Mouse (Mus musculus): ENCODE results near the gene Rhoh. TPM values are rescaled to one million over a fixed set of nuclear protein-coding genes. Genes with fewer than 3 reads are reported as not detected.

Rhoh gene
- polyA plus RNA-seq, 2 experiments: 0.79 to 1.0 TPM

- ATAC-seq (ENCODE audit: insufficient read depth) (no peak), DNase-seq (ENCODE audit: low read depth in 3 of 3, low spot score in 3 of 3) (no peak)
- Histone ChIP-seq H3K36me3 (replicated peaks; ENCODE audit: control insufficient read depth, insufficient read depth, low read depth) (no peaks in the 10 kb centered on the region), H3K27me3 (ENCODE audit: control insufficient read depth, insufficient read depth, low read length) (no peaks in the 10 kb centered on the region), H3K9ac (replicated peaks) (no peak overlapping the region), H3K4me1 (replicated peaks; ENCODE audit: control insufficient read depth in 2 of 2, insufficient read depth in 2 of 2, low read length in 1 of 2) (peaks cover 0 to 13% of the 10 kb centered on the region in 2 experiments; a peak in 2 of 4 replicates), H3K9me3 (ENCODE audit: control insufficient read depth, low read length) (no peaks in the 10 kb centered on the region), H3K27ac (no peak overlapping the region), H3K4me3 (ENCODE audit: insufficient read depth in 1 of 2, low read depth in 2 of 2, low read length in 2 of 2) (no peak overlapping the region), H3K4me2 (ENCODE audit: low read depth) (no peak overlapping the region)
- 38% methylated on average over 2 of the region's 2 CpGs for WGBS (ENCODE audit: insufficient replicate concordance)
- no peak for TF ChIP-seq EP300 (IDR thresholded peaks at IDR 0.05; ENCODE audit: low read depth)
- TF ChIP-seq CTCF (IDR thresholded peaks at IDR 0.05; ENCODE audit: low read depth): no peak
Observed at GRCm38 (mm10) chr5:65881254-65881653, 20.2 kb downstream of the Rhoh start.

- no peak for ATAC-seq (ENCODE audit: insufficient read depth)
- no peak for TF ChIP-seq CTCF (IDR thresholded peaks at IDR 0.05; ENCODE audit: low read depth)
- no peak for TF ChIP-seq EP300 (IDR thresholded peaks at IDR 0.05; ENCODE audit: low read depth)
- peaks cover 0 to 13% of the 10 kb centered on the region in 2 experiments; a peak in 2 of 4 replicates for H3K4me1 ChIP-seq (replicated peaks; ENCODE audit: control insufficient read depth in 2 of 2, insufficient read depth in 2 of 2, low read length in 1 of 2)
- H3K4me2 ChIP-seq (ENCODE audit: low read depth): no peak overlapping the region
- H3K9ac ChIP-seq (replicated peaks): no peak overlapping the region
- H3K36me3 ChIP-seq (replicated peaks; ENCODE audit: control insufficient read depth, insufficient read depth, low read depth): no peaks in the 10 kb centered on the region
- H3K27ac ChIP-seq: no peak overlapping the region
- H3K9me3 ChIP-seq (ENCODE audit: control insufficient read depth, low read length): no peaks in the 10 kb centered on the region
- no peaks in the 10 kb centered on the region for H3K27me3 ChIP-seq (ENCODE audit: control insufficient read depth, insufficient read depth, low read length)
- no peak overlapping the region for H3K4me3 ChIP-seq (ENCODE audit: insufficient read depth in 1 of 2, low read depth in 2 of 2, low read length in 2 of 2)
- DNase-seq (ENCODE audit: low read depth in 3 of 3, low spot score in 3 of 3): no peak
- 62% methylated on average over 10 of the region's 10 CpGs for WGBS (ENCODE audit: insufficient replicate concordance)
Observed at GRCm38 (mm10) chr5:65882476-65883205, 21.6 kb downstream of the Rhoh start.

GRCm38 (mm10) chr5:65883355-65883754 lies 22.3 kb downstream of the Rhoh start:
- Histone ChIP-seq H3K4me3 (ENCODE audit: insufficient read depth in 1 of 2, low read depth in 2 of 2, low read length in 2 of 2) (no peak overlapping the region), H3K27me3 (ENCODE audit: control insufficient read depth, insufficient read depth, low read length) (no peaks in the 10 kb centered on the region), H3K9ac (replicated peaks) (no peak overlapping the region), H3K36me3 (replicated peaks; ENCODE audit: control insufficient read depth, insufficient read depth, low read depth) (no peaks in the 10 kb centered on the region), H3K27ac (no peak overlapping the region), H3K4me1 (replicated peaks; ENCODE audit: control insufficient read depth in 2 of 2, insufficient read depth in 2 of 2, low read length in 1 of 2) (peaks cover 0 to 13% of the 10 kb centered on the region in 2 experiments; a peak in 2 of 4 replicates), H3K4me2 (ENCODE audit: low read depth) (no peak overlapping the region), H3K9me3 (ENCODE audit: control insufficient read depth, low read length) (no peaks in the 10 kb centered on the region)
- ATAC-seq (ENCODE audit: insufficient read depth) (no peak), DNase-seq (ENCODE audit: low read depth in 3 of 3, low spot score in 3 of 3) (no peak)
- TF ChIP-seq CTCF (IDR thresholded peaks at IDR 0.05; ENCODE audit: low read depth) (no peak), EP300 (IDR thresholded peaks at IDR 0.05; ENCODE audit: low read depth) (no peak)
- 32% methylated on average over 5 of the region's 5 CpGs for WGBS (ENCODE audit: insufficient replicate concordance)

GRCm38 (mm10) chr5:65885699-65886443 lies 24.9 kb downstream of the Rhoh start:
- TF ChIP-seq EP300 (IDR thresholded peaks at IDR 0.05; ENCODE audit: low read depth): no peak
- no peak for TF ChIP-seq CTCF (IDR thresholded peaks at IDR 0.05; ENCODE audit: low read depth)
- DNase-seq (ENCODE audit: low read depth in 3 of 3, low spot score in 3 of 3): no peak
- ATAC-seq (ENCODE audit: insufficient read depth): no peak
- Histone ChIP-seq H3K4me3 (ENCODE audit: insufficient read depth in 1 of 2, low read depth in 2 of 2, low read length in 2 of 2) (no peak overlapping the region), H3K27me3 (ENCODE audit: control insufficient read depth, insufficient read depth, low read length) (no peaks in the 10 kb centered on the region), H3K4me2 (ENCODE audit: low read depth) (no peak overlapping the region), H3K27ac (no peak overlapping the region), H3K4me1 (replicated peaks; ENCODE audit: control insufficient read depth in 2 of 2, insufficient read depth in 2 of 2, low read length in 1 of 2) (peaks cover 0 to 18% of the 10 kb centered on the region in 2 experiments; a peak in 2 of 4 replicates), H3K9me3 (ENCODE audit: control insufficient read depth, low read length) (no peaks in the 10 kb centered on the region), H3K36me3 (replicated peaks; ENCODE audit: control insufficient read depth, insufficient read depth, low read depth) (no peaks in the 10 kb centered on the region), H3K9ac (replicated peaks) (no peak overlapping the region)
- WGBS (ENCODE audit: insufficient replicate concordance): 42% methylated on average over 15 of the region's 15 CpGs

GRCm38 (mm10) chr5:65888102-65888501 lies 27.1 kb downstream of the Rhoh start:
- WGBS (ENCODE audit: insufficient replicate concordance): 78% methylated on average over 5 of the region's 5 CpGs
- Histone ChIP-seq H3K4me2 (ENCODE audit: low read depth) (no peak overlapping the region), H3K9me3 (ENCODE audit: control insufficient read depth, low read length) (no peaks in the 10 kb centered on the region), H3K27ac (no peak overlapping the region), H3K27me3 (ENCODE audit: control insufficient read depth, insufficient read depth, low read length) (no peaks in the 10 kb centered on the region), H3K4me1 (replicated peaks; ENCODE audit: control insufficient read depth in 2 of 2, insufficient read depth in 2 of 2, low read length in 1 of 2) (peaks cover 0 to 7% of the 10 kb centered on the region in 2 experiments; a peak in 1 of 4 replicates), H3K9ac (replicated peaks) (no peak overlapping the region), H3K4me3 (ENCODE audit: insufficient read depth in 1 of 2, low read depth in 2 of 2, low read length in 2 of 2) (no peak overlapping the region), H3K36me3 (replicated peaks; ENCODE audit: control insufficient read depth, insufficient read depth, low read depth) (no peaks in the 10 kb centered on the region)
- DNase-seq (ENCODE audit: low read depth in 3 of 3, low spot score in 3 of 3): no peak
- TF ChIP-seq EP300 (IDR thresholded peaks at IDR 0.05; ENCODE audit: low read depth) (no peak), CTCF (IDR thresholded peaks at IDR 0.05; ENCODE audit: low read depth) (no peak)
- no peak for ATAC-seq (ENCODE audit: insufficient read depth)

All from liver, embryonic 14.5 days (tissue).